Mouse (Mus musculus): ENCODE measurements around the gene Fam207a. TPM values are rescaled to one million over a fixed set of nuclear protein-coding genes. Genes with fewer than 3 reads are reported as not detected.

Fam207a gene
- polyA plus RNA-seq (2015; fragmentation: Nextera tagmentation; extraction: Ambion mirVana): 23.5 and 23.9 TPM in 2 replicates

DNA sequence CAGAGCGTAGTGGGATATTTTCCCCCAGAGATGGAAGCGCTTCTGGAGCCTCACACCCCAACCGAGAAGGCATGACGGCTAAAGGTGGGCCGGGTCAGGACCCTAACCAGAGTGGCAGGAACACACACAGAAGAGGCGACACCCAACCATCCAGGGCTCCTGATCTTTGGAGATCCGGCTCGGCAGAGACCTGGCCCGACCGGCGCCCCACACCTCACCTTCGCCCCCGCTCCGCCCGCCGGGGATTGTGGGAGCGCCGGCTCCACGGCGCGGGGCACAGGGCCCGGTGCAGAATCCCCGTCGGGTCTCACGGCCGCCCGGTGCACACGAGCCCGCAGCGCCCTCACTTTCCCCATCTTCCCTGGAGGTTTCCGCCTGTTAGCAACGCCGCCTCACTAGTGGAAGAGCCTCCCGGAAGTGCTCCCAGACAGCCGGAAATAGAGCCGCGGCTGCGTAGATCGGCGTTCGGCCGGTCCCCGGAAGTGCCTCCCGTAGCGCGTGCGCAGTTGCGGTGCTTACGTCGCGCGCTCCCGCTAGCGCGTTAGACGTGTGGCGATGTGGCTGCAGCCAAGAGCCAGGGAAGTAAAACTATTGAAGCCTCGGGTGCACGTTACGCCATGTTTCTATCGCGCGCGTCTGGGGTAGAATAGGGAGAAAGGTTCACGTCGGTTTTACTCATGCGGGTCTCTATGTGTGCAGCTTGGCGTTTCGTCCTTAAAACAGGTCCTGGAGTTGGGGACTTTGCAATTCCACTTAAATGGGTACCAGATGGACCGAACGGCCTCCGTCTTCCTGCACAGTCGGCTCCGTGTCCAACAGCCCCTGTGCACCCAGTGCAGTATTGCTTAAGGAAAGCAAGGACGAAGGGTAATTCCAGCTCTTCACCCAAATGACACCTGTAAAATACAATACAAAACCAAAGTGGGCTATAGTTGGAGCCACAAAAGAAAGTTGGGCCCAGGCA is at the start of gene Fam207a:
Gene Fam207a (minus strand): TSS at position 401 of the 964 bp plus-strand sequence.

DNA sequence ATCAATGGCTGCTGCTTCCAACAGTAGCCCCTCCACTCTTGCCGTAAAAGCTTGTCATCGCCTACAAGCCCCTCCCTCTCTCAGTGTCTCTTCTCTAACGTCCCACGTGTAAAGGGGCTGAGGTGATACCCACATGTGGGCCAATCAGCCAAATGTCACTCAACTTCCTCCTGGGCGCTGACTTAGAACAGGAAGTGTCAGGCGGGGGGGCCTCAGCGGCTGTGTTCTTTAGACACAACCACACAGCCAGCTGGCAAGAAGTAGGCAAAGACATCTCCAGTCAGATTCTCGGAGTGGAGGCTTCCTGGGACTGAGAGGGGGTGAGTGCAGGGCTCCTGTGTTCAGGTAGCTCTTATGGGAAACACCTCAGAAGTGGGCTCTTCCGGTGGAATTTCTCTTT is 14.6 kb upstream of the Fam207a start, which contains the start of gene Itgb2:
Gene Itgb2 (plus strand): TSS at position 113 of the 400 bp plus-strand sequence.

Other genes starting within 250 kb of the Fam207a start
- gene Adarb1, start 97.5 kb downstream of the Fam207a start, polyA plus RNA-seq (2015; fragmentation: Nextera tagmentation; extraction: Ambion mirVana): 1.8 and 2.9 TPM in 2 replicates
- 36.5 and 50.0 TPM in 2 replicates for gene Itgb2, start 14.5 kb upstream of the Fam207a start, polyA plus RNA-seq (2015; fragmentation: Nextera tagmentation; extraction: Ambion mirVana)
- 71.1 and 81.7 TPM in 2 replicates for gene Pttg1ip, start 65.9 kb upstream of the Fam207a start, polyA plus RNA-seq (2015; fragmentation: Nextera tagmentation; extraction: Ambion mirVana)
- gene Sumo3, start 90.3 kb upstream of the Fam207a start, polyA plus RNA-seq (2015; fragmentation: Nextera tagmentation; extraction: Ambion mirVana): 163 and 182 TPM in 2 replicates
- 5.2 and 12.6 TPM in 2 replicates for gene Gm49325, start 90.4 kb upstream of the Fam207a start, polyA plus RNA-seq (2015; fragmentation: Nextera tagmentation; extraction: Ambion mirVana)
- 41.2 and 42.6 TPM in 2 replicates for gene Ube2g2, start 106.5 kb upstream of the Fam207a start, polyA plus RNA-seq (2015; fragmentation: Nextera tagmentation; extraction: Ambion mirVana)
- gene Tspear, start 170.8 kb upstream of the Fam207a start, polyA plus RNA-seq (2015; fragmentation: Nextera tagmentation; extraction: Ambion mirVana): 0.10 TPM in 1 of 2 replicates, not detected in the other
- gene Gm19402, start 175.0 kb upstream of the Fam207a start, polyA plus RNA-seq (2015; fragmentation: Nextera tagmentation; extraction: Ambion mirVana): not detected in 2 replicates
- gene Gm9508, start 181.4 kb upstream of the Fam207a start, polyA plus RNA-seq (2015; fragmentation: Nextera tagmentation; extraction: Ambion mirVana): not detected in 2 replicates
- not detected in 2 replicates for gene Gm10272, start 190.8 kb upstream of the Fam207a start, polyA plus RNA-seq (2015; fragmentation: Nextera tagmentation; extraction: Ambion mirVana)
- gene Gm10024, start 195.7 kb upstream of the Fam207a start, polyA plus RNA-seq (2015; fragmentation: Nextera tagmentation; extraction: Ambion mirVana): not detected in 2 replicates
- gene Gm10142, start 200.0 kb upstream of the Fam207a start, polyA plus RNA-seq (2015; fragmentation: Nextera tagmentation; extraction: Ambion mirVana): not detected in 2 replicates
- not detected in 2 replicates for gene Krtap12-1, start 204.8 kb upstream of the Fam207a start, polyA plus RNA-seq (2015; fragmentation: Nextera tagmentation; extraction: Ambion mirVana)
- gene Gm10100, start 210.7 kb upstream of the Fam207a start, polyA plus RNA-seq (2015; fragmentation: Nextera tagmentation; extraction: Ambion mirVana): not detected in 2 replicates
- not detected in 2 replicates for gene Gm18596, start 226.9 kb upstream of the Fam207a start, polyA plus RNA-seq (2015; fragmentation: Nextera tagmentation; extraction: Ambion mirVana)
- not detected in 2 replicates for gene Gm9736, start 235.6 kb upstream of the Fam207a start, polyA plus RNA-seq (2015; fragmentation: Nextera tagmentation; extraction: Ambion mirVana)
- not detected in 2 replicates for gene Gm3233, start 243.9 kb upstream of the Fam207a start, polyA plus RNA-seq (2015; fragmentation: Nextera tagmentation; extraction: Ambion mirVana)

All from spleen, postnatal 0 days (tissue).